Mouse (Mus musculus): ENCODE measurements around the gene Itgb2. TPM values are rescaled to one million over a fixed set of nuclear protein-coding genes. Genes with fewer than 3 reads are reported as not detected.

The Itgb2 gene
- total RNA-seq, 1 experiment = 0.54 TPM

DNA sequence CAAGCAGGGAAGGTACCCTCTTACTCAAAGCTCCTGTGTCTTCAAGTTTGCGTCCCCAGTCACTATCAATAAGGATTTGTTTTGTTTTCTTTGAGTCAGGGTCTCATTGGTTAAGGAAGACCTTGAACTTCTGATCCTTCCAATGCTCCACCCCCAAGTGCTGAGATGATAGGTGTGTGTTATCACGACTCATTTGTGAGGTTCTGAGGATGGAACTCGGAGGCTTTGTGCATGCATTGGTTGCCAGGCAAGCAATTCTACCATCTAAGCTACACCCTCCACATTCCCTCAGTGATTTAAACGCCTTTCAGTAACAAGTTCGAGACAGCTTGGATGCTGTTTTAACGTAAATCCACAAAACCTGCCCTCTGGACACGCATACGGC is 51.0 kb downstream of the Itgb2 start:
- TF ChIP-seq MAFK (IDR thresholded peaks at IDR 0.05; ENCODE audit: insufficient read depth, low read depth, low read length) = no peak
- no peak for TF ChIP-seq HCFC1 (IDR thresholded peaks at IDR 0.05; ENCODE audit: borderline replicate concordance, insufficient read depth, low read length)
- TF ChIP-seq ZC3H11A (IDR thresholded peaks at IDR 0.05; ENCODE audit: borderline replicate concordance, low read depth, low read length) = no peak
- TF ChIP-seq ZNF384 (IDR thresholded peaks at IDR 0.05; ENCODE audit: low read depth, low read length) = no peak
- TF ChIP-seq CHD2 (IDR thresholded peaks at IDR 0.05; ENCODE audit: low read depth, low read length) = no peak
- Histone ChIP-seq H3K9ac (ENCODE audit: insufficient read depth, low read depth, low read length, poor library complexity, severe bottlenecking) (peak overlapping the region; percentile 58; the same call in 1 of the 2 replicates), H3K9me3 (ENCODE audit: control insufficient read depth, insufficient read depth, low read depth, low read length) (no peaks in the 10 kb centered on the region), H3K4me1 (ENCODE audit: control insufficient read depth in 2 of 2, insufficient read depth in 2 of 2, low read length in 2 of 2, poor library complexity in 1 of 2) (peaks cover 2 to 17% of the 10 kb centered on the region in 2 experiments; a peak in 3 of 4 replicates), H3K36me3 (ENCODE audit: control insufficient read depth, insufficient read depth, low read length, poor library complexity, severe bottlenecking) (peaks cover 4% of the 10 kb centered on the region; the same call in 1 of the 2 replicates), H3K27ac (ENCODE audit: insufficient read depth, low read depth, low read length, poor library complexity, severe bottlenecking) (no peak overlapping the region), H3K4me3 (ENCODE audit: insufficient read depth in 1 of 2, low read depth in 1 of 2, low read length in 2 of 2, poor library complexity in 1 of 2, severe bottlenecking in 1 of 2) (peak overlapping the region; percentile 52 to 73)
- in situ Hi-C loops (cut with MboI; ENCODE audit: low sequenced_read_pairs in 2 of 2, unreplicated experiment in 2 of 2) = no loop called here
- DNase-seq (ENCODE audit: low read depth, low spot score) = no peak

- no peaks in the 10 kb centered on the region for H3K9me3 ChIP-seq (ENCODE audit: control insufficient read depth, insufficient read depth, low read depth, low read length)
- H3K36me3 ChIP-seq (ENCODE audit: control insufficient read depth, insufficient read depth, low read length, poor library complexity, severe bottlenecking) = peaks cover 4% of the 10 kb centered on the region; the same call in 1 of the 2 replicates
- in situ Hi-C loops (cut with MboI; ENCODE audit: low sequenced_read_pairs in 2 of 2, unreplicated experiment in 2 of 2) = no loop called here
- DNase-seq (ENCODE audit: low read depth, low spot score) = peak; percentile 88
- peak within 1 kb of the TSS; percentile 78 for H3K27ac ChIP-seq (ENCODE audit: insufficient read depth, low read depth, low read length, poor library complexity, severe bottlenecking)
- H3K9ac ChIP-seq (ENCODE audit: insufficient read depth, low read depth, low read length, poor library complexity, severe bottlenecking) = peak within 1 kb of the TSS; percentile 82
- peaks cover 2 to 17% of the 10 kb centered on the region in 2 experiments; a peak in 3 of 4 replicates for H3K4me1 ChIP-seq (ENCODE audit: control insufficient read depth in 2 of 2, insufficient read depth in 2 of 2, low read length in 2 of 2, poor library complexity in 1 of 2)
- H3K4me3 ChIP-seq (ENCODE audit: insufficient read depth in 1 of 2, low read depth in 1 of 2, low read length in 2 of 2, poor library complexity in 1 of 2, severe bottlenecking in 1 of 2) = peak within 1 kb of the TSS; percentile 86 to 97
- TF ChIP-seq CHD2 (IDR thresholded peaks at IDR 0.05; ENCODE audit: low read depth, low read length) (no peak), ZNF384 (IDR thresholded peaks at IDR 0.05; ENCODE audit: low read depth, low read length) (no peak), HCFC1 (IDR thresholded peaks at IDR 0.05; ENCODE audit: borderline replicate concordance, insufficient read depth, low read length) (peak; percentile 14; the same call in 1 of the 2 replicates), ZC3H11A (IDR thresholded peaks at IDR 0.05; ENCODE audit: borderline replicate concordance, low read depth, low read length) (no peak), MAFK (IDR thresholded peaks at IDR 0.05; ENCODE audit: insufficient read depth, low read depth, low read length) (no peak)
Observed at GRCm38 (mm10) chr10:77581408-77582284, 51.6 kb downstream of the Itgb2 start, which contains the start of gene Pttg1ip. Gene Pttg1ip (plus strand): TSS chr10:77581720.

DNA sequence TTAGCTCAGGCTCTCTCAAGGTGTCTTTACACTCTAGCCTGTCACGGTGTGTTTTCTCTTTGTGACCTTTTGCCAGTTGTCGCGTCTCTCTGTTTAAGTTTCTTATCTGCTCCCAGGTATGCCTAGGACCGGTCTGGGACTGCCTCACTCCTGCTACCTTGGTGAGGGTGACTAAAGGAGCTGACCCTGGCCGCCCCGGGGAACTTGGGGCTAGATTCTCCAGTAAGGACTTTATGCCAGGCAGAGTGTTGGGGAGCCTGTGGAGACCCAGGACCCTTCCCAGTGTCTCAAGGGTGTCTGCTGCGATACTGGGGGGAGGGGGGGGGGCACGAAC is 52.2 kb downstream of the Itgb2 start:
- Histone ChIP-seq H3K36me3 (ENCODE audit: control insufficient read depth, insufficient read depth, low read length, poor library complexity, severe bottlenecking) (peaks cover 4% of the 10 kb centered on the region; the same call in 1 of the 2 replicates), H3K4me1 (ENCODE audit: control insufficient read depth in 2 of 2, insufficient read depth in 2 of 2, low read length in 2 of 2, poor library complexity in 1 of 2) (peaks cover 5 to 19% of the 10 kb centered on the region in 2 experiments; a peak in 3 of 4 replicates), H3K4me3 (ENCODE audit: insufficient read depth in 1 of 2, low read depth in 1 of 2, low read length in 2 of 2, poor library complexity in 1 of 2, severe bottlenecking in 1 of 2) (peak overlapping the region; percentile 86 to 97), H3K9me3 (ENCODE audit: control insufficient read depth, insufficient read depth, low read depth, low read length) (no peaks in the 10 kb centered on the region), H3K27ac (ENCODE audit: insufficient read depth, low read depth, low read length, poor library complexity, severe bottlenecking) (peak overlapping the region; percentile 78; the same call in 1 of the 2 replicates), H3K9ac (ENCODE audit: insufficient read depth, low read depth, low read length, poor library complexity, severe bottlenecking) (peak overlapping the region; percentile 82)
- no peak for TF ChIP-seq ZC3H11A (IDR thresholded peaks at IDR 0.05; ENCODE audit: borderline replicate concordance, low read depth, low read length)
- no peak for TF ChIP-seq MAFK (IDR thresholded peaks at IDR 0.05; ENCODE audit: insufficient read depth, low read depth, low read length)
- in situ Hi-C loops (cut with MboI; ENCODE audit: low sequenced_read_pairs in 2 of 2, unreplicated experiment in 2 of 2) = no loop called here
- DNase-seq (ENCODE audit: low read depth, low spot score) = no peak

GRCm38 (mm10) chr10:77583795-77584422 is 53.9 kb downstream of the Itgb2 start:
- in situ Hi-C loops (cut with MboI; ENCODE audit: low sequenced_read_pairs in 2 of 2, unreplicated experiment in 2 of 2) = no loop called here
- no peak for DNase-seq (ENCODE audit: low read depth, low spot score)
- Histone ChIP-seq H3K36me3 (ENCODE audit: control insufficient read depth, insufficient read depth, low read length, poor library complexity, severe bottlenecking) (peaks cover 6% of the 10 kb centered on the region; the same call in 1 of the 2 replicates), H3K4me1 (ENCODE audit: control insufficient read depth in 2 of 2, insufficient read depth in 2 of 2, low read length in 2 of 2, poor library complexity in 1 of 2) (peaks cover 9 to 26% of the 10 kb centered on the region in 2 experiments; a peak in 3 of 4 replicates), H3K4me3 (ENCODE audit: insufficient read depth in 1 of 2, low read depth in 1 of 2, low read length in 2 of 2, poor library complexity in 1 of 2, severe bottlenecking in 1 of 2) (no peak overlapping the region), H3K27ac (ENCODE audit: insufficient read depth, low read depth, low read length, poor library complexity, severe bottlenecking) (no peak overlapping the region), H3K9ac (ENCODE audit: insufficient read depth, low read depth, low read length, poor library complexity, severe bottlenecking) (no peak overlapping the region), H3K9me3 (ENCODE audit: control insufficient read depth, insufficient read depth, low read depth, low read length) (no peaks in the 10 kb centered on the region)
- no peak for TF ChIP-seq CHD2 (IDR thresholded peaks at IDR 0.05; ENCODE audit: low read depth, low read length)
- TF ChIP-seq ZC3H11A (IDR thresholded peaks at IDR 0.05; ENCODE audit: borderline replicate concordance, low read depth, low read length) = no peak
- no peak for TF ChIP-seq MAFK (IDR thresholded peaks at IDR 0.05; ENCODE audit: insufficient read depth, low read depth, low read length)
- TF ChIP-seq ZNF384 (IDR thresholded peaks at IDR 0.05; ENCODE audit: low read depth, low read length) = no peak
- no peak for TF ChIP-seq HCFC1 (IDR thresholded peaks at IDR 0.05; ENCODE audit: borderline replicate concordance, insufficient read depth, low read length)
